Mouse (Mus musculus) liver, postnatal 0 days (tissue): ENCODE measurements around the gene Otulinl.

Experiments used
- CTCF ChIP-seq: sonication (generic); IDR thresholded peaks from 2 replicates; pipeline ENCODE4 v1.5.1; 2016; ENCODE audit warnings: antibody characterized with exemption, low read depth
- EP300 ChIP-seq: IDR thresholded peaks from 2 replicates; pipeline ENCODE4 v1.6.1; 2016; ENCODE audit warnings: antibody characterized with exemption, low read depth, mild to moderate bottlenecking

GRCm38 (mm10) chr15:27677801-27678200 is 3.6 kb downstream of the Otulinl start:
- TF ChIP-seq EP300: no peak
- no peak for TF ChIP-seq CTCF
